Mouse (Mus musculus) lung, adult 2 months (tissue): ENCODE results near the gene Hsd17b13.
"Not testable (repeated sequence)": the region's sequence is repeated elsewhere in the genome, so short reads cannot be mapped to it uniquely, and the experiment has no call there.

ENCODE experiments used
- CTCF ChIP-seq: fragments of 200-500 bp; IDR thresholded peaks from 2 replicates; pipeline ENCODE4 v1.5.1; 2011; ENCODE audit warnings: mild to moderate bottlenecking, low read length, control low read depth; ENCODE audit not compliant: insufficient read depth
- POLR2A ChIP-seq: fragments of 200-500 bp; IDR thresholded peaks from 2 replicates; pipeline ENCODE4 v1.6.1; 2011; ENCODE audit warnings: low read depth, mild to moderate bottlenecking, control low read depth, low read length, borderline replicate concordance; ENCODE audit errors: extremely low read depth

DNA sequence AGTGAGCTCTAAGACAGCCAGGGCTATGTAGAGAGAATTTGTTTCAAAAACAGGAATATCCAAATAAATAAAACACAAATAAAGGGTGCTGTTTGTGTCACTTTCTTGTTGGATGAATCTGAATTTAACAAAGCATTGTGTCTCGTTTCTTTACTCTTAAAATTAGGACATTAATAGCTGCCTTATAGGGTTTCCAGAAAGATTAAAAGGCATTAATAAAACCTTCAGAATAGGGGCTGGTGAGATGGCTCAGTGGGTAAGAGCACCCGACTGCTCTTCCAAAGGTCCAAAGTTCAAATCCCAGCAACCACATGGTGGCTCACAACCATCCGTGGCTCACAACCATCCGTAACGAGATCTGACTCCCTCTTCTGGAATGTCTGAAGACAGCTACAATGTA lies 47.0 kb upstream of the Hsd17b13 start:
- not testable (repeated sequence) for TF ChIP-seq CTCF, POLR2A
